Mouse (Mus musculus): ENCODE measurements around the gene Pgghg.

- TF ChIP-seq CTCF (IDR thresholded peaks at IDR 0.05; ENCODE audit: low read depth, low read length) (no peak), POLR2A (IDR thresholded peaks at IDR 0.05; ENCODE audit: insufficient read depth, low read length) (no peak)
Measured at GRCm38 (mm10) chr7:140962733-140963132, 21.5 kb downstream of the Pgghg start.

Data from ES-Bruce4 (cell line).